Mouse (Mus musculus) layer of hippocampus, postnatal 10 days (tissue): ENCODE results near the gene Kifc1. TPM values are rescaled to one million over a fixed set of nuclear protein-coding genes. Genes with fewer than 3 reads are reported as not detected.

ENCODE experiments used
- DNase-seq, 2 experiments: peaks; one replicate each; pipeline ENCODE4 v3.0.0; 2021; ENCODE audit warnings: low spot score in 2 of 2
- microRNA-seq, 2 experiments: library from miRNA; unstranded; fragments of <30 nt; microRNA quantifications; one replicate each; pipeline ENCODE4 v1.2.0; 2021
- total RNA-seq, 2 experiments: library from RNA; stranded (reverse); gene quantifications; 2 replicates each; pipeline ENCODE4 v1.2.3; 2021

Kifc1 gene
- total RNA-seq, 2 experiments from 2014 or later, result 5.6 to 6.8 TPM

GRCm38 (mm10) chr17:33857816-33858215, 32.6 kb downstream of the Kifc1 start:
- no peak for DNase-seq

DNA sequence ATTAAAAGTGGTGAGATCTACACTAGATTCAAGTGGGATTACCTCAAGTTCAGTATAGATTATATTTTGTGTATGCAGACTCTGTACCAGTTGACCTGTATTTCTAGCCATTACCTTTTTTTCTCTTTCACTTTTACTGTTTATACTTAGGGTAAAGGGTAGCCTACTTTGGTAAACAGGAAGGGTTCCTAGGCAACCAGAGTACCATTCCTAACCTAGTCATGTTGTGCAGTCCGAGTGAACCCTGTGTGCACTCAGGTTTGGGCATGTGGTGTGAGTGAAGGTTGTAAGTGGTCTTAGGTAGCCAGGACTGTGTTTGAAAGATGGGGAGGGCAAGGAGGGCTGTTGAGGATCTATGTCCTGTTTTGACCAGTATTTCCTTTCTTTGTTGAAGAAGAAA, 39.1 kb downstream of the Kifc1 start:
- DNase-seq, result no peak

GRCm38 (mm10) chr17:33848139-33848538, 42.3 kb downstream of the Kifc1 start:
- DNase-seq, result no peak

DNA sequence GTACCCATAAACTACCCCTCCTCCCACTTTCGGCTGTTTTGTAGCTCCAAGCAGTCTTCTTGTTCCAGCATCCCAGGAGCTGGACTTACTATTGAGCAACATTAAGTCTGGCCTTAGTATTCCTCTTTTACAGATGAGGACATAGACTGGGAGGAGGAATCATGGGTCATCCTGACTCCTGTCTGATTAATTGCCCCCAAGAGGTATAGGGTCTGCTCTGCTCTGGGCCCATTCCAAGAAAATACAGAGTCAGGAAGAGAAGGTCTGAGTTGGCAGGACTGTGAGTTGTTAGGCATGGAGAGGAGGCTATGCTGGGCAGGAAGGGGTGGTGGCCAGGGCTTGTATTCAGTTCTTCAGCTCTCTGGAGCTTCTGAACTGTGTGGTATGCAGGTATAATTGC, 46.3 kb downstream of the Kifc1 start:
- DNase-seq, result no peak

- DNase-seq, result peak; percentile 91 to 94
Measured at GRCm38 (mm10) chr17:33842966-33843795, 47.3 kb downstream of the Kifc1 start, which contains the start of gene Cd320. Gene Cd320 (plus strand): TSS chr17:33843091.

DNA sequence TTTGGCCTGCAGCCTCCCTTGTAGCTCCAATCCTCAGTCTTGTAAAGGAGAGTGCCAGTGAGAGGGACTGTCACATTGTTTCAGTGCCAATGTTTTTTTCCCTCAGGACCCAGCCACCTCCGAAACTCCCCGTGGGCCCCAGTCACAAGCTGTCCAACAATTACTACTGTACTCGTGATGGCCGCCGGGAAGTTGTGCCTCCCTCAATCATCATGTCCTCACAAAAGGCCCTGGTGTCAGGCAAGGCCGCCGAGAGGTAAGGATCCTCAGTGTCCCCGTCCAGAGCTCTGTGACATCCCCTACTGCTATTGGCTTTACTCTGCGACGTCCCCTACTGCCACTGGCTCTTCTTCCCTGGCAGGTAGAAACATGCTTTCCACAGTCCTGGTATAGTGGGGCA, 60.9 kb downstream of the Kifc1 start:
- DNase-seq, result no peak

GRCm38 (mm10) chr17:33828892-33829291, 61.6 kb downstream of the Kifc1 start:
- no peak for DNase-seq

- DNase-seq, result peak; percentile 75 to 77
Measured at GRCm38 (mm10) chr17:33826850-33827249, 63.6 kb downstream of the Kifc1 start.

Small RNA genes within 50 kb of the gene (microRNA-seq; reads per million reads assigned to microRNA genes)
- 0 reads per million in 2 experiments for gene Gm27740

Other genes with a start within 250 kb of the Kifc1 start
- gene Hnrnpm, start 203.8 kb downstream of the Kifc1 start, total RNA-seq, result 100 to 1,000 TPM; 138 to 167 TPM
- gene March2, start 172.0 kb downstream of the Kifc1 start, total RNA-seq, result 10 to 100 TPM; 74.1 to 76.0 TPM
- gene Rab11b, start 130.1 kb downstream of the Kifc1 start, total RNA-seq, result 100 to 1,000 TPM; 252 to 307 TPM
- 1 to 10 TPM; 6.9 to 9.5 TPM for gene Angptl4, start 108.8 kb downstream of the Kifc1 start, total RNA-seq
- gene Kank3, start 80.1 kb downstream of the Kifc1 start, total RNA-seq, result 10 to 100 TPM; 38.0 to 51.2 TPM
- gene Rps28, start 66.1 kb downstream of the Kifc1 start, total RNA-seq, result 100 to 1,000 TPM; 919 to 984 TPM
- 100 to 1,000 TPM; 244 to 245 TPM for gene Ndufa7, start 66.1 kb downstream of the Kifc1 start, total RNA-seq
- gene Cd320, start 47.6 kb downstream of the Kifc1 start, total RNA-seq, result 10 to 100 TPM; 25.1 to 27.1 TPM
- gene Gm7029, start 16.8 kb downstream of the Kifc1 start, total RNA-seq, result not detected
- gene Platr17, start 14.5 kb upstream of the Kifc1 start, total RNA-seq, result 1 to 10 TPM in 1 of 2 experiments, under 1 TPM in 1; 0.87 to 1.1 TPM
- gene Daxx, start 18.8 kb upstream of the Kifc1 start, total RNA-seq, result 10 to 100 TPM; 23.9 to 29.6 TPM
- gene Tapbp, start 25.2 kb upstream of the Kifc1 start, total RNA-seq, result 10 to 100 TPM; 36.3 to 40.7 TPM
- 10 to 100 TPM; 29.4 to 30.5 TPM for gene Zbtb22, start 25.2 kb upstream of the Kifc1 start, total RNA-seq
- 10 to 100 TPM; 60.2 to 80.6 TPM for gene Rgl2, start 38.9 kb upstream of the Kifc1 start, total RNA-seq
- gene Pfdn6, start 49.7 kb upstream of the Kifc1 start, total RNA-seq, result 100 to 1,000 TPM in 1 of 2 experiments, 10 to 100 TPM in 1; 83.1 to 106 TPM
- 10 to 100 TPM; 21.8 to 24.8 TPM for gene Wdr46, start 50.0 kb upstream of the Kifc1 start, total RNA-seq
- gene B3galt4, start 60.8 kb upstream of the Kifc1 start, total RNA-seq, result 1 to 10 TPM; 6.2 to 6.7 TPM
- 10 to 100 TPM; 80.4 to 81.7 TPM for gene Vps52, start 65.2 kb upstream of the Kifc1 start, total RNA-seq
- 100 to 1,000 TPM; 453 to 457 TPM for gene Rps18, start 65.3 kb upstream of the Kifc1 start, total RNA-seq
- gene H2-K1, start 109.7 kb upstream of the Kifc1 start, total RNA-seq, result 10 to 100 TPM; 11.1 to 14.3 TPM
- 10 to 100 TPM; 27.8 to 34.2 TPM for gene Ring1, start 134.0 kb upstream of the Kifc1 start, total RNA-seq
- gene H2-Ke6, start 137.4 kb upstream of the Kifc1 start, total RNA-seq, result 10 to 100 TPM; 48.6 to 51.6 TPM
- gene Slc39a7, start 141.0 kb upstream of the Kifc1 start, total RNA-seq, result 100 to 1,000 TPM in 1 of 2 experiments, 10 to 100 TPM in 1; 82.8 to 108 TPM
- 10 to 100 TPM; 70.1 to 70.2 TPM for gene Rxrb, start 141.2 kb upstream of the Kifc1 start, total RNA-seq
- gene Col11a2, start 148.8 kb upstream of the Kifc1 start, total RNA-seq, result 10 to 100 TPM; 14.5 to 22.0 TPM
- under 1 TPM in 1 of 2 experiments, not detected in 1; 0.34 TPM for gene H2-Oa, start 201.7 kb upstream of the Kifc1 start, total RNA-seq
- gene H2-DMa, start 228.9 kb upstream of the Kifc1 start, total RNA-seq, result 10 to 100 TPM; 34.4 to 38.6 TPM
- gene Brd2, start 232.0 kb upstream of the Kifc1 start, total RNA-seq, result 100 to 1,000 TPM; 252 to 263 TPM